Mouse (Mus musculus): Measurements from ENCODE around the gene Atxn7l3.

Atxn7l3 gene

GRCm38 (mm10) chr11:102318576-102319409 is 22.4 kb upstream of the Atxn7l3 start:
- peak; percentile 64 for DNase-seq

GRCm38 (mm10) chr11:102317901-102318575 is 21.6 kb upstream of the Atxn7l3 start:
- DNase-seq: no peak

- peak; percentile 74 for DNase-seq
Observed at GRCm38 (mm10) chr11:102317298-102317900, 21.0 kb upstream of the Atxn7l3 start.

- DNase-seq: peak; percentile 87
Observed at GRCm38 (mm10) chr11:102316572-102317297, 20.3 kb upstream of the Atxn7l3 start.

GRCm38 (mm10) chr11:102315690-102316571 is 19.5 kb upstream of the Atxn7l3 start:
- no peak for DNase-seq

- no peak for DNase-seq
Observed at GRCm38 (mm10) chr11:102314321-102314720, 17.9 kb upstream of the Atxn7l3 start.

GRCm38 (mm10) chr11:102312586-102312985 is 16.2 kb upstream of the Atxn7l3 start:
- DNase-seq: no peak

- DNase-seq: no peak
Observed at GRCm38 (mm10) chr11:102311966-102312365, 15.5 kb upstream of the Atxn7l3 start.

GRCm38 (mm10) chr11:102310768-102311695 is 14.6 kb upstream of the Atxn7l3 start:
- DNase-seq: no peak

GRCm38 (mm10) chr11:102309821-102310617 is 13.6 kb upstream of the Atxn7l3 start:
- no peak for DNase-seq

GRCm38 (mm10) chr11:102308979-102309378 is 12.5 kb upstream of the Atxn7l3 start:
- peak; percentile 96 for DNase-seq

GRCm38 (mm10) chr11:102308104-102308503 is 11.7 kb upstream of the Atxn7l3 start:
- DNase-seq: no peak

GRCm38 (mm10) chr11:102305359-102305758 is 8.9 kb upstream of the Atxn7l3 start:
- DNase-seq: no peak

- no peak for DNase-seq
Observed at GRCm38 (mm10) chr11:102304141-102304540, 7.7 kb upstream of the Atxn7l3 start.

GRCm38 (mm10) chr11:102299839-102300238 is 3.4 kb upstream of the Atxn7l3 start:
- no peak for DNase-seq

- DNase-seq: no peak
Observed at GRCm38 (mm10) chr11:102297577-102298556, 1.4 kb upstream of the Atxn7l3 start.

- peak; percentile 49 for DNase-seq
Observed at GRCm38 (mm10) chr11:102295598-102296471, 596 bp downstream of the Atxn7l3 start.
